Mouse (Mus musculus) cerebellum, adult 9-11 months (tissue): ENCODE results near the gene Krt80.

Experiments
- DNase-seq: peaks from one replicate; pipeline ENCODE4 v3.0.0; 2022

The Krt80 gene

GRCm38 (mm10) chr15:101315832-101316231 lies 54.1 kb downstream of the Krt80 start:
- peak; percentile 66 for DNase-seq

- DNase-seq: no peak
These were observed 54.6 kb downstream of the Krt80 start for GRCm38 (mm10) chr15:101315378-101315777.

- no peak for DNase-seq
These were observed 58.0 kb downstream of the Krt80 start for GRCm38 (mm10) chr15:101312006-101312405.

DNA sequence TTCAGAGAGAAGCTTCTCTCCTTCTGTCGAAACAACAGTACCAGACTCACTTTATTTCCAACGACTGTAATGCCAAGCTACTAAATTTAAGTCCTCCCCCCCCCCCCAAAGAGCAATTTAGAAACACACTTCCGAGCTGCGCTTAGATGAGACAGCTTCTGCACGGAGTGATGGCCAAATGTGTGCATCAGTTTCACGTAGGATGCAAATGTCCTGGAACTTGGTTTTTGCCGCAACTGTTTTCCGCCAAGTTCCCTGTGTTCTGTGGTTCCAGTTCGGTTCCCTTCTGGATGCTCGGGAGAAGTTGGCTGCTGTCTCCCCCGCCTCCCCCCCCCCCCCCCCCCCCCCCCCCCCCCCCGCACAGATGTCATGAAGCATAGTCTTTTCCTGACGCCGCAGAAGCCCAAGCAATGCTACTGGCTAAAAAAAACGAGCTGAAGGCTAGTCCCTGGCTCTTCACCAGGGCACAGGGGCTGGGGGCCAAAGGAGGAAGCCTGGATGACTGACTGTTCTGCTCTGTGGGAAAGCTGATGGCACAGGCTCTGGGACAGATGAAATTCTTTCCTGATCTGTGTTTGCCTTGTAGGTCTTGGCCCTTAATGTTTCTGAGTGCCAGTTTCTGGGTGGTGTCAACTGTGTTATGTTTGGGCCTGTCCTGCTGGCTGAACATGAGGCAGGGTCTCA lies 58.7 kb downstream of the Krt80 start:
- DNase-seq: no peak

DNA sequence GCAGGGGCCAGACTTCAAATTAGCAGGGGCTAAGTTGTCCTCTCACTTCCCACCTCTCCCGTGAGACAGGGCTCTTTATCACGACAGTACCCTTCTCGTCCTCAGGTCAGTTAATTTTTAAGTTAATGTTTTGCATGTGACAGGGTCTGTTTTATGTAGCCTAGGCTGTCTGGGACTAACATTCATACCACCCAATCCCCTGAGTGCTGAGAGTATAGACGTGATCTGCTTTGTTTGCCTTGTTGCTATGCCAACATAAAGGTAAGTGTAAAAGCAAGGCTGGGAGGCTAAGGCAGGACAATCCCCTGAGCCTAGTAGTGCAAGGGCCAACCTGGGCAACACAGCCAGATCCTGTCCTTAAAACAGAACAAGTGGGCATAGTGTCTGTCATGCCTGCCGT lies 60.5 kb downstream of the Krt80 start:
- DNase-seq: no peak

GRCm38 (mm10) chr15:101308440-101309348 lies 61.3 kb downstream of the Krt80 start:
- no peak for DNase-seq

GRCm38 (mm10) chr15:101306459-101306858 lies 63.5 kb downstream of the Krt80 start:
- no peak for DNase-seq

DNA sequence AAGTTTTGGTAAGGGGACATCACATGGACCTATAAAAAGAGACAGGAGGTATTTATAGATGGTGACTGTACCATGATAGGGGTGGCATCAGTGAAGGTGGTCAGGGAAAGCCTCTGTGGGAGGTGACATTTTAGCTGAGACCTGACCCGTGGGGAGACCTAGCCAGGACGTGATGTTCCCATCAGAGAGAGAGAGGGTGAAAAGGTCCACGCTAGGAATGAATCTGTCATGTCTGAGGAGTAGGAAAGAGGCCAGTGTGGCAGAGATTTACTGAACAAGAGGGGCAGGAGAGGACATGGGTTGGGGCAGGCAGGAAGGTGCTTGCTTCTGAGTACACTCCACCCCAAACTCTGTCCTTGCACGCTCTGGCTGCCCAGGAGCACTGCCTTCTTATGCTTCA lies 66.1 kb downstream of the Krt80 start:
- DNase-seq: no peak

DNA sequence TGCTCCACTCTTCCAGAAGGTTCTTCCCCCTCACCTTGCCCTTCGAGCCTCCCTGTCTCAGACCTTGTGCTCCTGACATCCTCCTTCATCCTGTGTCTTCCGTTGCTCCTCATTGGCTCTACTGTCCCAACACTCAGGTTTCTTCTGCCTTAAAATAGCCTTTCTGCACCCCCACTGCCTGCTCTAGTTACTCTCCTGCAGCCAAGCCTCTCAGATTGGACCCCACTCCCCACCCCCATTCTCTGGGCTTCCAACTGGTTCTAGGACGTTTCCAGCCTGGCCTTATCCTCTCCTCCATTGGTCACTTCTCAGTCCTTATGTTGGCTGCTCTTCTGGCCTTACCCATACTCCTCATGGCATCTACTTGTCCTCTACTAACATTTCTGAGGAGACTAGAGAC lies 67.8 kb downstream of the Krt80 start:
- no peak for DNase-seq

DNA sequence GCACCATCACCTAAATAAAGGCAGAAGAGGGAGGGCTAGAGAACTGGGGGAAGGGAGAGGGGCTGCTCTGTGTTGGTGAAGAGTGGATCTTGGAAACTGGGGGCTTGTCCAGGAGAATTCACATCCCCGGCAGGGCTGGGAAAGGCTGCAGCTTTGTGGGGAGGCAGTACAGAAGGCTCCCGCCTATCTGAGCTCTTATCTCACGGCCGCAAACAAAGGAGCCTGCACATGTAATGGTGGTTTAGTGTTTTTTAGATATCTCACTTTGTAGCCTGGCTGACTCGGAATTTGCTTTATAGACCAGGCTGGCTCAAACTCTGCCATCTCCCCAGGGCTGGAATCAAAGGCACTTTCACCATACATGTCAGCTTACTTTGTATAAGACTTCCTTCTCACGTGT lies 69.8 kb downstream of the Krt80 start:
- DNase-seq: no peak

DNA sequence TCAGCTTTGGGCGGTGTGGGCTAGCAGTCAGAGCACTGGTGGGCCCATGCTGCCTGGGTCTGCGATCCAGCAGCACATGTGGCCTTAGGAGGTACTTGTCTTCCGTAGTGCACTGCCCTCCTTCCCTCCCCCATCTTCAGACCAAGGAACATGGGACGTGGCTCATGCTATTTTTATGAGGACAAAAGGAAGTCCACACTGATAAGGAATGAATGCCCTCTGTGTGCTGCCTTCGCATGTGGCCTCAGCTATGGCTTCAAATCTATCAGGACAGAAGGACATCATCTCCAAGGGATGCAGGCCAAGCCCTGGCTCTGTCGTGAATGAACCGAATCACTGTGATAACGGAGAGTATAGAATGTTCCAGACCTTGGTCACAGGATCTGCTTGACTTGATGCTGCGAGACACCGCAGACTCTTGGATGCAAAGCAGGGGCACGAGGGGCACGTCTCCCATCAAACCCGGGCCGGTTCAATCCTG lies 70.4 kb downstream of the Krt80 start:
- DNase-seq: no peak

DNA sequence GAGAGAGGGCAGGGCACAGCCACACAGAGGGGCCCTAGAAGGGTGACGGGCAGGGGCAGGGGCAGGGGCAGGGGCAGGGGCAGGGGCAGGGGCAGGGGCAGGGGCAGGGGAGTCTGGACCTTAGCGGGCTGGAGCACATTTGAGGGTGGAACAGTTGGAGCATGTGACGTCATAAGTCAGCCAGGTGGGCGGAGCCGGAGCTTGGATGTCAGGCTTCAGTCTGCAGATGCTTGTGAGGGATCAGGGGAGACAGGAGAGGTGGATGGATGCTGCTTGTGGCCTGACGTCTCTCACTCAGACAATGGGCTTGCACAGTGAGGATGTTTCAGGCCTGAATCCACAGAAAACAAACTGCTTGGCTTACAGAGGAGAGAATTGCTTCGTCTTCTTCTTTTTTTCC lies 71.4 kb downstream of the Krt80 start:
- DNase-seq: no peak

GRCm38 (mm10) chr15:101297988-101298387 lies 72.0 kb downstream of the Krt80 start:
- no peak for DNase-seq
